Mouse (Mus musculus) adrenal gland, adult 18-20 months (tissue): ENCODE measurements around the gene Gjd2. TPM values are rescaled to one million over a fixed set of nuclear protein-coding genes. Genes with fewer than 3 reads are reported as not detected.
A peak's percentile ranks its signal among the peaks of the same experiment; 100 is the strongest.

ENCODE experiments used
- DNase-seq, 2 experiments: peaks; one replicate each; pipeline ENCODE4 v3.0.0; 2021 to 2022; ENCODE audit warnings: low spot score in 2 of 2
- long read RNA-seq, 2 experiments: library from polyadenylated mRNA; stranded (forward); transcript quantifications; one replicate each; pipeline ENCODE4 v2.0.0; 2021
- total RNA-seq, 2 experiments: library from RNA; stranded (reverse); gene quantifications; 1 replicate in 1 of 2; 2 replicates in 1 of 2; pipeline ENCODE4 v1.2.3; 2021

Gjd2 gene
- 1 to 10 TPM; 2.9 to 3.2 TPM for total RNA-seq
- long read RNA-seq, experiment 1: 0 reads
- long read RNA-seq, experiment 2, partial matches to known transcripts: 0 of 2 reads
- long read RNA-seq, experiment 2, other reads (novel, unspliced or antisense): 1 of 2 reads

GRCm38 (mm10) chr2:114013295-114013771 is at the start of gene Gjd2:
Gene Gjd2 (minus strand): TSS chr2:114013619.
- DNase-seq: peak in 1 of 2 experiments; percentile 22

DNA sequence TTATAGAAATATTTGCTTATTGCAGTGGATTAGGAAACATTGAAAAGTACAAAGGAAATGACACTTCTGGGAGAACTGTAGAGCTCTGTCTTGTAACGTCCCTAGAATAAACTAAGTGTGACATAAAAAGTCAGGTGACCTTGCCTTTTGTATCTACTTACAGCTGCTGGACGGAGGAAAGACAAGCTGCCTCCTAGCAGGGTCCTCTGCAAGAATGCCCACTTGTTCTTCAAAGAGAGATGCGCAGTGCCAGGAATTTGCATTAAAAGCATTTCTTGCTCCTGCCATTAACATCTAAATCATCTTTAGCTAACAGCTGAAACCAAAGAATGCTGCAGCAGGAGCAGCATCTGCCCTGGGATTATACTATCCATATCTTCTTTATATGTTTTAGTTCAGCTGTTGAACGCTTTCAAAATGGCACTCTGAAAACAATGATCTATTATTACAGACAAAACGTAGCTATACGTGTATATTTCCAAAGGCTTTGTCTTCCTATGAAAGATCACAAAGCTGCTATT is 46.7 kb upstream of the Gjd2 start:
- DNase-seq: no peak

GRCm38 (mm10) chr2:114059608-114060007 is 46.2 kb upstream of the Gjd2 start:
- DNase-seq: no peak

DNA sequence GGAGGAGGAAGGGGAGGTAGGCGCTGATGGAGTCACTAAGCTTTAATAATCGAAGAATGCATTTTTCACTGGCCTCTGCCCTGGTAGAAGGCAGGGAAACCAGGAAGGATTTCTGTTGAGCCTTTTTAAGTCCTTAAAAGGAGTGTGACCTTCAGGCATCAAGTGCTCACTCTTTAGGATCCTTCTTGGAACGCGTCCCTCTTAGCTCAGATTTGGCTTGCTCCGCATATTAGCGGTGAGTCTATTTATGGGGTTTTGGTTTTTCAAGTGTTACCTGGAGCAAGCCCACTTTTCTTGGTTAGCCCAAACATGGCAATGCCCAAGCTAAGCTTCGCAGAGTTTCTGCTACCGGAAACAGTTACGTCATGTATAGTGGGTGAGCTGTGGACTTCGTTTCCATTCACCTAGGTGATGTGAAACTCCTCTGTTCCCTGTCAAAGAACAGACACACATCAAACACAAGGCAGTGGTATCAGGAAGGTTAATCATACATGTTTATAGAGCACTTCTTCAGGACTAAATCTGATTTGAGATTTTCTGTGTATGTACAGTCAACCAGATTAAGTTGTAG is 44.9 kb upstream of the Gjd2 start:
- no peak for DNase-seq

- DNase-seq: peak; percentile 29 to 51
These were observed 44.0 kb upstream of the Gjd2 start for GRCm38 (mm10) chr2:114057303-114057853.

DNA sequence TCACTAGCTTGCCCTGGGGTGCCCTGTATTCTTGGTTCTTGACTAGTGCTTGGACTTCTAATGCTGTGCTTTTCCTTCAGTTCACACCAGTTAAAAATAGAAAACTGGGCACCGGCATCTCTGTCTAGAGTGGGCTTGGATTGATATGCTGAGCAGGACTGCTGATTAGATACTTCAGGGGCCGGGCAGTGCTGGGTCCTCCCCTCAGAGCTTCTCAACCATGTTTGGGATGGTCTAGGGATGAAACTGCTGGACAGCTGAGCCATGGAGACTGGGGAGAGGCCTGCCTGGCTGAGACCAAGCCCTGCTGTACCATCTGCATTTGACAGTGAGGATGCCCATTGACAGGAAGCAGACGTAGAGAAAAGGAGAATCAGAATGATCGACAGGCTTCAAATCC is 40.7 kb upstream of the Gjd2 start:
- DNase-seq: no peak

DNA sequence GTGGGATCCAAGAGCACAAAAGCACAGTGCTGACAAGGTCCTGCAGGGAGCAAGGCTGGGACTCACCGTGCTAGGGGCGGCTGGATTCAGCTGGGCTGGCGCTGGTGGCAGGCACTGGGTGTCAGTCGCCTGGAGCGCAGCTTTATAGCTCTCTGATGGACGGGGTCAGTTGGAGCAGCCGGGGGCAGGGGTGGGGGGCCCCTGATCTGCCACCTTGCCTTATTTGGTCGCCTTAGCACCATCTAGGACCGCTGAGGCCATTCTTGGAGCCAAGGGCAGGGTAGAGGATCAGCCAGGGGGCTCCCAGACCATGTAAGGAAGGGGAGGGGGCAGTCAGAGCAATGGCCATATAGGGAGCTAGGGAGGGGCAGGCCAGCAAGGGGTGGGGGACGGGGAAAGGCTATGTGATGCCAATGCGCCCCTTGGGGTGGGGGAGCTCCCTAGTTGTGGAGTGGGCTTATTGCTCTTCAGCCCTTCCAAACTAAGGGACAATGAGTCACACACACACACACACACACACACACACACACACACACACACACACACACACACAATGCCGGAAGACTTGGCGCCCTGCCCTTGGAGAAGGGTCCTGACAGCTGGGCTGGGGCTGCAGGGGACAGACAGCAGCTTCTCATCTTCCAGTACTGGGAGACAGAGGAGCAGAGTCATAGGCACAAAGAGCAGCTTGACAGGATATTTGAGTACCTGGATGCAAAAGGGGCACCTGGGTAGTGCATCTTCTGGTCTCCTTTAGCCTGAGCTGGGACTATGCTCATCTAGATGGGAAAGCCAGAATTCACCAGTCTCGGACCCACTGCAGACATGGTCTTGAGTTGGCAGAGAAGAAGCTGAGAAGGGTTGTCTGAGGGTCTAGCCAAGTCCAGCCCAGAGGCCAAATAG is 39.5 kb upstream of the Gjd2 start, which contains the start of gene Actc1:
Actc1 (minus strand) TSS at position 853 of the 903 bp plus-strand sequence.
- no peak for DNase-seq

DNA sequence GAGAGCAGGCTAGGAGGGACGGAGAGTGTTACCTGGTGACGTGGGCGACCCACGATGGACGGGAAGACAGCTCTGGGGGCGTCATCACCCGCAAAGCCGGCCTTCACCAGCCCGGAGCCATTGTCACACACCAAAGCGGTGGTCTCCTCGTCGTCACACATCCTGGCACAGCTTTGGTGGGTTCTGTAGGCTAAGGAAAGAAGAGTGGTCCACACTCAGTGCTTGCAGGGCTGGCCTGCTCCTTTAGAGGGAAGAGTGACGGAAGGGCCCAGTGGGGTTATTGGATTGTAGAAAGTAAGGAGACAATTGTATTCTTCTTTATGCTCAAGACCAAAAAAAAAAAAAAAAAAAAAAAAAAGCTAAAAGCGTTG is 38.4 kb upstream of the Gjd2 start:
- DNase-seq: no peak

- DNase-seq: no peak
These were observed 37.9 kb upstream of the Gjd2 start for GRCm38 (mm10) chr2:114051111-114051870.

DNA sequence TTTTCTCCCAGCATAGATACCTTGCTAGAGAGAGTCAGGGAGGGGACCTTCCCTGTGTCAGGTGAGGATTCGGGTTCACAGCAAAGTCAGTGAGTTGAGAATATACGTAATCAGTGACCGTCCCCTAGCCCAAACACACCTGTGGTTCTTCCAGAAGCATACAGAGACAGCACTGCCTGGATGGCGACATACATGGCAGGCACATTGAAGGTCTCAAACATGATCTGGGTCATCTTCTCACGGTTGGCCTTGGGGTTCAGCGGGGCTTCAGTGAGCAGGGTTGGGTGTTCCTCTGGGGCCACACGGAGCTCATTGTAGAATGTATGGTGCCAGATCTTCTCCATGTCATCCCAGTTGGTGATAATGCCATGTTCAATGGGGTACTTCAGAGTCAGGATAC is 36.7 kb upstream of the Gjd2 start:
- no peak for DNase-seq

DNA sequence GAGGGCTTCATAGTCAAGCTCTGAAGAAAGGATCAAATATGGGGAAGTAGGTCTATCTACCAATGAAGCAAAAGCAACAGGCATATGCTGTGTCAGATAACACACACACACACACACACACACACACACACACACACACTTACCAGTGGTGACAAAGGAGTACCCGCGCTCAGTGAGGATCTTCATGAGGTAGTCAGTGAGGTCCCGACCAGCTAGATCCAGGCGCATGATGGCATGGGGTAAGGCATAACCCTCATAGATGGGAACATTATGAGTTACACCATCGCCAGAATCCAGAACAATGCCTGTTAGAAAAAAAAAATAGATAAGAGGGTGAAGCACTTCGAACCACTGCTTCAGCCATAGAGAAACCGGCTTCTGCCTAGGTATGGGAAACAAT is 36.0 kb upstream of the Gjd2 start:
- no peak for DNase-seq

DNA sequence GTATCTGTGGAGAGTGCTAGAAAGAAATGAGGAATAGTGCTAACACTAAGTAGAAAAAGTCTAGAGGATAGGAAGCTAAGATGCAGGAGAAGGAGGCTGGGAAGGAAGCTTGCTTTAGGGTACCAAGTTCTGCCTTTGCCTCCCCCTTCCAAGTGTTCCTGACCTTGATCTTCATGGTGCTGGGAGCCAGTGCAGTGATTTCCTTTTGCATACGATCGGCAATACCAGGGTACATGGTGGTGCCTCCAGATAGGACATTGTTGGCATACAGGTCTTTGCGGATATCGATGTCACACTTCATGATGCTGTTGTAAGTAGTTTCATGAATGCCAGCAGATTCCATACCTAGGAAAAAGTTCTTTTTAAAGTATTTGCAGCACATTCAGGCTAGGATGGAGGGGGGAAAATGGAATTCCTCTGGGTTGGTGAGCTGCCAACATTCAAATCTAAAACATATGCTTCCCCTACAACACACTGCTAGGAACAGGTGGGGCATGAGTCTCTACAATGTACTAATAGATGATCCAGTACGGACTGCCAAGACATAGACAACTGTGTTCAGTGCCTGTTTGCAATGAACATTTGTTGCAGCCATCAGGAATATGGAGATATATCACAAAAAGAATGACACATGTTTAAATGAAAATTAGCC is 34.7 kb upstream of the Gjd2 start:
- no peak for DNase-seq

DNA sequence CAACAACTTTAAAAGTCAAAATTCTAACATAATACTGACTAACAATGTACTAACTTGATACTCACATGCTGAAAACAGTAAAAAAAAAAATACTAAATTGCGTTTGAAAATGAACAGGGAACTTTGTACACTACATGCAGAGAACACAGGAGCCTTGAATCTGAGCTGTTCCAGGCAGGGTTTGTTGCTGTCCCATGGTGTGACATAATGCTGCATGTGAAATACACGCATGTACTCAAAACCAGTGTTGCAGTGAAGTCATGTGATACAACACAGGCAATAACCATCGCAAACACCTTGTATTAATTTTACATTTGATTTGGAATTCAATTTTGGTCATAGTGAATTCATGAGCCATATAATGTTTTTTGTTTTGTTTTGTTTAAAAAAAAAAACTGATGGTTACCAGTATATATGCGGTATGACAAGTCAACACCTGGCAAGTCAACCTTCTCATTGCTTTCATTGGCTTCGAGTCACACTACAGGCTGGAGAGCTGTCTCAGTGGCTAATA is 32.8 kb upstream of the Gjd2 start:
- no peak for DNase-seq

DNA sequence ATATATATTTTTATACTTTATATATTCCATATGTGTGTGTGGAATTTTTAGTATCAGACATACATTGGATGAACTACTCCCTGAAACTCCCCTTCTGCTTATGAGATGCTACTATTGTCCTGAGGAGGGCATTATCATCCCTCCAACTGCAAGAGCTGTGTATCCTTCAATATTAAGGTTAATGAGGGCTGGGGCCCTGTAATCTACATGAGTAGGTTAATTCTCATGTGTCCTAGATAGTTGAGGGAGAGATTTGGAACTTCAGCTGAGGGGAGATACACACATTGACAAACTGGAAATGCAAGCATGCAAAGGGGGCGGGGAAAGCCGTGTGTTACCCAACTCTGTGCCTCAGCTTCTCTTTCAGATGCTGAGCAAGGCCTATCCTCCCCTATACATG is 24.5 kb upstream of the Gjd2 start:
- no peak for DNase-seq

- no peak for DNase-seq
These were observed 18.8 kb upstream of the Gjd2 start for GRCm38 (mm10) chr2:114032259-114032658.

DNA sequence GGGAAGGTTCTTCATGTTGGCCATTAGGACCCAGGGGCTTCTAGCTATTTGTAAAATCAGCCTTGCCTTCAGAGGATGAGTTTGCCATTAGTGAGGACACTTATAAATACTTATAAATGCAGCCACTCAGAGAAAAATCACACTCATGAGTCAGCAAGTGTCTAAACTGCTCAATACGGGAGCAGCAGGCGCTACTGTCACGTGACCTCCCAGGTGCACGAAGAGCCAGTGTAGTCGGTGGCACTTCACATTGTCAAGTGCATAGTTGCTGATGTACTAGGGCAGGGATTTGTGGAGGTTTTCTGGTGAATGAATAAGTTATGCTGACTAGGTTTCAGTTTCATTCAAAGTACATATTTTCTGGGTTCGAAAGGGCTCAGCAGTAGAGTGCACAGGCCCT is 10.0 kb upstream of the Gjd2 start:
- no peak for DNase-seq

DNA sequence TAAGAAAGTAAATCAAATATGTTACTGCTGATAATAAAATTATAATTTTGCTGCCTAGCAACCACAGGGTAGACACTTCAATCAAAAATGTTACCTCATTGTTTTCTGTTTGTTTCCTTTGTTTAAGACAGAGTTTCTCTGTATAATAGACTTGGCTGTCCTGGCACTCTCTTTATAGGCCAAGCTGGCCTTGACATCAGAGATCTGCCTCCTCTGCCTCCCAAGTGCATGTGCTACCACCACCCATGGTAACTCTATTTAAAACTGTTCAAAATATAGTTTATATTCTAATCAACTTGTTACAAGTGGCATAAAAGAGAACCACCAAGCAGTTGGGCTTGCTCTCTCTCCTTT is 6.8 kb upstream of the Gjd2 start:
- DNase-seq: no peak

DNA sequence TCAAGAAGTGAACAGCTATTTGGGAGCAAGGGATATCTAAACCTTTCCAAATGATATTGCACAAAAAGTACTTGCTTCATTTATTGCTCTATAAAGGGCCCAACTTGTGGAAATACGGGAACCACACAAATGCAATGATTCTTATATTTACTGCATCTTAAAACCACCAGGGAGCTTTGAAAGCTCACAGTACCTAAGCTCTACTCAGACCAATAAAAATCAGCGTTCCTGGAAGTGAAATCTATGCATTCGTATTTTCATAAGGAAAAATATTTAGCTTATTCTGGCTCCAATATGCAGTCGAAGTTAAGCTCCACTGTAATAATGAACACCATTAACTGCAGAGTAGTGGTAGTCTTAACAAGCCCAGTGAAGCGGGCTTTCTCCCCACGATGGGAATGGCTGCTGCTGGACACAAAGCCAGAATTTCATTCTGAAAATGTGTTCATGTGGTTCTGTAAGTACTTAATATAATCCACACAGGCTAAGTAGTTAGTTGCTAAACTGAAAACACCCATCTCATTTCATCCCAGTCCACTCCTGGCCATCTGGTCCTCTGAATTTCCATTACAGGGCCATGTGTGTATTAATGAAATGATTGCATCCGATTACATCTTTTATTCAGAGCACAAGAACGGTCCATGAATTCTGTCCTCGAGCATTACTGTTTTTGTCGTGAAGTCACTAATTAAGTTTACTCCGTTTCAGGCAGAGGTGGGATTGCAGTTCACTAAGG is 6.2 kb upstream of the Gjd2 start:
- no peak for DNase-seq

GRCm38 (mm10) chr2:114018136-114018535 is 4.7 kb upstream of the Gjd2 start:
- no peak for DNase-seq

GRCm38 (mm10) chr2:114014839-114015238 is 1.4 kb upstream of the Gjd2 start:
- DNase-seq: no peak
